Mouse (Mus musculus): ENCODE results near the gene 2010111I01Rik. TPM values are rescaled to one million over a fixed set of nuclear protein-coding genes. Genes with fewer than 3 reads are reported as not detected.

2010111I01Rik gene
- polyA plus RNA-seq, 1 experiment, result 84.5 TPM

- Histone ChIP-seq H3K4me1 (ENCODE audit: control insufficient read depth, insufficient read depth, low read length) (peaks cover 28% of the 10 kb centered on the region), H3K36me3 (ENCODE audit: control insufficient read depth, insufficient read depth, low read length) (no peaks in the 10 kb centered on the region), H3K4me3 (ENCODE audit: insufficient read depth, low read depth, low read length) (no peak overlapping the region), H3K27ac (ENCODE audit: insufficient read depth, low read depth, low read length) (no peak overlapping the region), H3K27me3 (replicated peaks; ENCODE audit: control insufficient read depth, insufficient read depth, low read length) (no peaks in the 10 kb centered on the region)
- 27% methylated on average over 6 of the region's 6 CpGs for WGBS
- DNase-seq, result peak; percentile 76
- TF ChIP-seq CTCF (conservative IDR thresholded peaks at IDR 0.05; ENCODE audit: insufficient read depth, insufficient read length, low read depth, low read length), result no peak
- no peak for TF ChIP-seq POLR2A (IDR thresholded peaks at IDR 0.05; ENCODE audit: low read depth, low read length)
These were observed 351.1 kb downstream of the 2010111I01Rik start for GRCm38 (mm10) chr13:63315777-63316176.

GRCm38 (mm10) chr13:63316407-63316806 lies 351.7 kb downstream of the 2010111I01Rik start:
- H3K36me3 ChIP-seq (ENCODE audit: control insufficient read depth, insufficient read depth, low read length), result no peaks in the 10 kb centered on the region
- no peak for TF ChIP-seq POLR2A (IDR thresholded peaks at IDR 0.05; ENCODE audit: low read depth, low read length)
- TF ChIP-seq CTCF (conservative IDR thresholded peaks at IDR 0.05; ENCODE audit: insufficient read depth, insufficient read length, low read depth, low read length), result no peak
- WGBS, result 86% methylated on average over 5 of the region's 5 CpGs
- no peaks in the 10 kb centered on the region for H3K27me3 ChIP-seq (replicated peaks; ENCODE audit: control insufficient read depth, insufficient read depth, low read length)
- H3K4me3 ChIP-seq (ENCODE audit: insufficient read depth, low read depth, low read length), result no peak overlapping the region
- H3K4me1 ChIP-seq (ENCODE audit: control insufficient read depth, insufficient read depth, low read length), result peaks cover 28% of the 10 kb centered on the region
- DNase-seq, result no peak
- no peak overlapping the region for H3K27ac ChIP-seq (ENCODE audit: insufficient read depth, low read depth, low read length)

GRCm38 (mm10) chr13:63317681-63318104 lies 353.0 kb downstream of the 2010111I01Rik start:
- 62% methylated on average over 7 of the region's 7 CpGs for WGBS
- H3K4me3 ChIP-seq (ENCODE audit: insufficient read depth, low read depth, low read length), result no peak overlapping the region
- H3K27ac ChIP-seq (ENCODE audit: insufficient read depth, low read depth, low read length), result no peak overlapping the region
- peaks cover 25% of the 10 kb centered on the region for H3K4me1 ChIP-seq (ENCODE audit: control insufficient read depth, insufficient read depth, low read length)
- TF ChIP-seq POLR2A (IDR thresholded peaks at IDR 0.05; ENCODE audit: low read depth, low read length) (no peak), CTCF (conservative IDR thresholded peaks at IDR 0.05; ENCODE audit: insufficient read depth, insufficient read length, low read depth, low read length) (no peak)
- peak; percentile 46 for DNase-seq
- no peaks in the 10 kb centered on the region for H3K36me3 ChIP-seq (ENCODE audit: control insufficient read depth, insufficient read depth, low read length)
- no peaks in the 10 kb centered on the region for H3K27me3 ChIP-seq (replicated peaks; ENCODE audit: control insufficient read depth, insufficient read depth, low read length)

GRCm38 (mm10) chr13:63319814-63320213 lies 355.1 kb downstream of the 2010111I01Rik start:
- no peaks in the 10 kb centered on the region for H3K36me3 ChIP-seq (ENCODE audit: control insufficient read depth, insufficient read depth, low read length)
- DNase-seq, result no peak
- peaks cover 18% of the 10 kb centered on the region for H3K4me1 ChIP-seq (ENCODE audit: control insufficient read depth, insufficient read depth, low read length)
- H3K27ac ChIP-seq (ENCODE audit: insufficient read depth, low read depth, low read length), result no peak overlapping the region
- no peak overlapping the region for H3K4me3 ChIP-seq (ENCODE audit: insufficient read depth, low read depth, low read length)
- 92% methylated on average over 7 of the region's 7 CpGs for WGBS
- TF ChIP-seq POLR2A (IDR thresholded peaks at IDR 0.05; ENCODE audit: low read depth, low read length) (no peak), CTCF (conservative IDR thresholded peaks at IDR 0.05; ENCODE audit: insufficient read depth, insufficient read length, low read depth, low read length) (no peak)
- no peaks in the 10 kb centered on the region for H3K27me3 ChIP-seq (replicated peaks; ENCODE audit: control insufficient read depth, insufficient read depth, low read length)

GRCm38 (mm10) chr13:63321689-63322088 lies 357.0 kb downstream of the 2010111I01Rik start:
- no peak overlapping the region for H3K4me3 ChIP-seq (ENCODE audit: insufficient read depth, low read depth, low read length)
- peaks cover 12% of the 10 kb centered on the region for H3K4me1 ChIP-seq (ENCODE audit: control insufficient read depth, insufficient read depth, low read length)
- H3K27ac ChIP-seq (ENCODE audit: insufficient read depth, low read depth, low read length), result no peak overlapping the region
- 84% methylated on average over 5 of the region's 5 CpGs for WGBS
- H3K27me3 ChIP-seq (replicated peaks; ENCODE audit: control insufficient read depth, insufficient read depth, low read length), result no peaks in the 10 kb centered on the region
- no peaks in the 10 kb centered on the region for H3K36me3 ChIP-seq (ENCODE audit: control insufficient read depth, insufficient read depth, low read length)
- DNase-seq, result no peak
- TF ChIP-seq CTCF (conservative IDR thresholded peaks at IDR 0.05; ENCODE audit: insufficient read depth, insufficient read length, low read depth, low read length), result no peak; the same call in 1 of the 2 replicates
- no peak for TF ChIP-seq POLR2A (IDR thresholded peaks at IDR 0.05; ENCODE audit: low read depth, low read length)

- Histone ChIP-seq H3K27me3 (replicated peaks; ENCODE audit: control insufficient read depth, insufficient read depth, low read length) (no peaks in the 10 kb centered on the region), H3K4me1 (ENCODE audit: control insufficient read depth, insufficient read depth, low read length) (peaks cover 12% of the 10 kb centered on the region), H3K36me3 (ENCODE audit: control insufficient read depth, insufficient read depth, low read length) (no peaks in the 10 kb centered on the region), H3K4me3 (ENCODE audit: insufficient read depth, low read depth, low read length) (no peak overlapping the region), H3K27ac (ENCODE audit: insufficient read depth, low read depth, low read length) (no peak overlapping the region)
- no peak for TF ChIP-seq CTCF (conservative IDR thresholded peaks at IDR 0.05; ENCODE audit: insufficient read depth, insufficient read length, low read depth, low read length)
- TF ChIP-seq POLR2A (IDR thresholded peaks at IDR 0.05; ENCODE audit: low read depth, low read length), result no peak
- 87% methylated on average over 6 of the region's 6 CpGs for WGBS
- DNase-seq, result no peak
These were observed 358.1 kb downstream of the 2010111I01Rik start for GRCm38 (mm10) chr13:63322756-63323155.

GRCm38 (mm10) chr13:63323286-63324075 lies 358.8 kb downstream of the 2010111I01Rik start:
- Histone ChIP-seq H3K4me1 (ENCODE audit: control insufficient read depth, insufficient read depth, low read length) (peaks cover 12% of the 10 kb centered on the region), H3K27me3 (replicated peaks; ENCODE audit: control insufficient read depth, insufficient read depth, low read length) (no peaks in the 10 kb centered on the region), H3K27ac (ENCODE audit: insufficient read depth, low read depth, low read length) (peak overlapping the region; percentile 8; the same call in 1 of the 2 replicates), H3K36me3 (ENCODE audit: control insufficient read depth, insufficient read depth, low read length) (no peaks in the 10 kb centered on the region), H3K4me3 (ENCODE audit: insufficient read depth, low read depth, low read length) (no peak overlapping the region)
- no peak for TF ChIP-seq POLR2A (IDR thresholded peaks at IDR 0.05; ENCODE audit: low read depth, low read length)
- no peak for TF ChIP-seq CTCF (conservative IDR thresholded peaks at IDR 0.05; ENCODE audit: insufficient read depth, insufficient read length, low read depth, low read length)
- peak; percentile 38 for DNase-seq
- 55% methylated on average over 9 of the region's 9 CpGs for WGBS

Data from kidney, adult 2 months (tissue).